Mouse (Mus musculus) gastrocnemius, postnatal 25 days (tissue): Measurements from ENCODE around the gene Ephb4. TPM values are rescaled to one million over a fixed set of nuclear protein-coding genes. Genes with fewer than 3 reads are reported as not detected.

Experiments used
- DNase-seq: peaks from one replicate; pipeline ENCODE4 v3.0.0; 2022
- total RNA-seq, 2 experiments: library from RNA; stranded (reverse); gene quantifications; 1 replicate in 1 of 2; 2 replicates in 1 of 2; pipeline ENCODE4 v1.2.3; 2021

Ephb4 gene
- total RNA-seq, 2 experiments from 2014 or later, result 13.4 to 15.8 TPM

DNA sequence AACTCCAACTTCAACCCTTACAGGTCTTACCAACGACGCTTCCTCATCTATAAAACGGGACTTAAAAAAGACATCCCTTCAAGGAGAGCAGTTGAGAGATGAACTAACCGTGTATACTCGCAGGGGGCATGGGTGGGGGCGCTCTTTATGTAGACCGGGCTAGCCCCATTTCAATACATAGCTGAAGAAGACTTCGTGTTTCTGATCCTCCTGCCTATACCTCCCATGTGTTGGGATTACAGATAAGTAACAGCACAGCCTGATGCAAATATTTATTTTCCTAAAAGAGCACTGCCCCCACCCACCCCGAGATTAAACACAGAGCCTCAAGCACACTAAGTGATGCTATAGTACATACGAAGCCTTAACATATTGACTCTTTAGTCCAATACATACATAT lies 15.6 kb upstream of the Ephb4 start:
- DNase-seq, result no peak

- no peak for DNase-seq
Measured at GRCm38 (mm10) chr5:137335066-137335465, 14.8 kb upstream of the Ephb4 start.

DNA sequence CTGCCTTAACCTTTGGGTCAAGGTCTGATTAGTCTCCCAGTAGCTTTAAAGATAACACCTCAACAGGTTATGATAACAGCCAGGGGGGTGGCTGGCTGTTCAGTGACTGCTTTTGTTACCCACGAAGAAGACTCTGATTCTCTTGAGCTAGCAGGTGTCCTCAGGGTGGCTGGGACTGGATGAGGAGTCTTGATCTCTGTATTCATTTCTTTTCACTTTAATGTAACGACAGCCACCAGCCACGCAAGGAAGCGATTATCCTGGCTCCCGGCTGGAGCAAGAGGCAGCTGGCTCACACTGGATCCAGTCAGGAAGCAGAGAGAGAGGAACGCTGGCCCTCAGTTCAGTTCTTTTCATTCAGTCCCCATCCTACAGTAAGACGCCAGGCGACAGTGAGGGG lies 12.7 kb upstream of the Ephb4 start:
- no peak for DNase-seq

- DNase-seq, result peak; percentile 92
Measured at GRCm38 (mm10) chr5:137338256-137338655, 11.7 kb upstream of the Ephb4 start.

- peak; percentile 66 for DNase-seq
Measured at GRCm38 (mm10) chr5:137338663-137339289, 11.1 kb upstream of the Ephb4 start.

DNA sequence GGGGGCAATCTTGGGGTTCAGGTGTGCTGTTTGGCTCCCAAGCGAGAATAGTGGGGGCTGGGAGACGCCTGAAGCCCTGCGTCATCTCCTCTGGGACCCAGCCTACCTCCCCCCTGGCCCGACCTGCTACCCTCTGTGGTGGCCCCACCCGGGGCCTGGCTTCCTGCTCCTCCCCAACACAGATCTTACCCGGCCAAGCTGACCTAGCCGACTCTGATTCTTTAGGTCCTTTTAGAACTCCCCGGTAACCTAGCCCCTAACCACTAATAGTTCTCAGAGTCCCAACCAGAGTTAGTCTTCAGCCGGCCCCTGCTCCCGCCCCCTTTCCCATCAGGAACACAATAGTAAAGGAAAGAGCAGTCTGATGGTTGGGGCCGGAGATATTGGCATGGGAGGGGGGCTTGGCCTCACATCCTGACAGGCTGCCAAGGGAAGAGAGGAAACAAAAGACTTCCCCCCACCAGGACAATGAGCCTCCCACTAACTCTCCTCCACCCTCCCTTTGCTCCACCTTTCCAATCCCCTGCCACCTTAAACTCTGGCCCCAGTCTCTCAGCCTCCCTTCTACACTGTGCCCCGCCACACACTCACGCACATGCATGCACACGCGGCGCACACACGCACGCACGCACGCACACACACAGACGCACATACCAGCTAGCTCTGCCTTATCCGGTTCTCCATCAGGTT lies 10.5 kb upstream of the Ephb4 start:
- DNase-seq, result peak; percentile 71

GRCm38 (mm10) chr5:137340222-137340621 lies 9.7 kb upstream of the Ephb4 start:
- DNase-seq, result no peak

- DNase-seq, result no peak
Measured at GRCm38 (mm10) chr5:137342407-137343012, 7.4 kb upstream of the Ephb4 start.

- DNase-seq, result no peak
Measured at GRCm38 (mm10) chr5:137343412-137343811, 6.5 kb upstream of the Ephb4 start.

- DNase-seq, result no peak
Measured at GRCm38 (mm10) chr5:137343869-137344268, 6.0 kb upstream of the Ephb4 start.

DNA sequence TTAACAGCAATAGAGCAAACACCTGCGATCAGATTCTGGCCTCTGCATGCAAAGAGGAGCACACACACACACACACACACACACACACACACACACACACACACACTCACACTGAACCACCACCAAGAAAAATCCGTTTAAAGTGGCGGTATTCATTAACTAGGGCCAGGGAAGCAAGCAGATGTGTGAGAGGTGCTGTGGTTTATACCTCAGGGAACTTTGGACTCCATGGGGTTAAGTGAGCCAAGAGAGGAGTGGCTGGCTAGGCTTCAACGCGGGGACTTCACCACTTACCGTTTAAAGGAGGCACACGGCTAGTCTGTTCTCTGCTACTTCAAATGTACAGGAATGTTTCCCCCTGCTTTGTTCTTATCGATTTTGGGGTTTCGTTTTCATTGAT lies 4.1 kb upstream of the Ephb4 start:
- DNase-seq, result no peak

GRCm38 (mm10) chr5:137346388-137346787 lies 3.5 kb upstream of the Ephb4 start:
- DNase-seq, result no peak

DNA sequence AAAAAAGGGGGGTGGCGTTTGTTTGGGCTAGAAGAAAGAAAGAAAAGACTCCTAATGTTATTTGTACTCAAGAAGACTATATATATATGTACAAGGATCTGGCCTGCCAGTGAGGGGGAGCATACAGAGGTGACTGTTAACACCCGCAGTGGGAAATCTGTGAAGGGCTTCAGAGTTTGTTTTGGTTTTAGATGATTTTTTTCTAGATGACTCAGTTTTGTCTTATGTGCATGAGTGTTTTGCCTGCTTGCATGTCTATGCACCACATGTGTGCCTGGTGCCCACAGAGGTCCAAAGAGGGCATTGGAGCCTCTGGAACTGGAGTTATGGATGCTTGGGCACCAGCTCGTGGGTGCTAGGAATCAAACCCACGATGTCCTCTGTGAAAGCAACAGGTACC lies 2.9 kb upstream of the Ephb4 start:
- no peak for DNase-seq

- no peak for DNase-seq
Measured at GRCm38 (mm10) chr5:137347856-137348255, 2.1 kb upstream of the Ephb4 start.

DNA sequence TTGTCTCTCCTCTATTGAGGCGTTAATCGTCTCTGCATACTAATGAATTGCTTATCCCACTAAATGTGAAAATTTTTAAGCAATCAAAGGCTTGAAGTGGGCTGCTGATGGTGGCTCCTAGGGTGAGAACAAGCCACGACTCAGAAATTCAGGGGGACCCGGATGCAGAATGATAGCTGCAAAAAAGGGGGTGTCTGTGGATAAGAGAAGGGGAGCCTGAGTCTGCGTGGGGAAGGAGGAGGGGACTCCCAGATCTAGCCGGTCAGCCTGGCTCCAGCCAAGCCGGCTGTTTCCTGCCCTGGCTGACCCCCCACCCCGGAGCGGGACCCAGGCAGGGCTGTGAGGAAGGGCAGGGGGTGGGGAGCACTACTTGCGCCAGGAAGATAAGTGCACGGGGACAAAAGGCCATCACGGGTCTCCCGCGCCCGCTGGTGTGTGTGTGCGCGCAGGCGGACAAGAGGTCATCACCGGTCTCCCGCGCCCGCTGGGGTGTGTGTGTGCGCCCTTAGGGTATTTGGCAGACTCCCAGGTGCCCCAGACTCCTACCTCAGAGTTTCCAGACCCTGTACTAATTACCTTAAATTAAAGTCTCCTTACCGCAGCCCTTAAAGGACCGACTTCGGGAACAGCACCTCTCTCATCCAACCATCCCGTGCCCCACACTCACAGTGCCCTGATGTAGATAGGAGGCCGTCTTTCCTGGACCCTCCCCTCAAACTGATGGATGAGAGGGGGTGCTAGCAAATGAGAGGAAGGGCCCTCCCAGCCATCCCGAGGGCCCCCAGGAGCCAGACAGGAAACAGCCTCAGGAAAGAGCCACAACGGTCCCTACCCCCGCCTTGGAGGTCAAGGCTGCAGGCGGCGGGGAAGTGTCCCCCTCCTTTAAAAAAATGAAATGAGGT lies 1.2 kb upstream of the Ephb4 start:
- DNase-seq, result peak; percentile 70

- no peak for DNase-seq
Measured at GRCm38 (mm10) chr5:137350205-137351057, 522 bp downstream of the Ephb4 start.

GRCm38 (mm10) chr5:137351058-137351380 lies 1.1 kb downstream of the Ephb4 start:
- no peak for DNase-seq

DNA sequence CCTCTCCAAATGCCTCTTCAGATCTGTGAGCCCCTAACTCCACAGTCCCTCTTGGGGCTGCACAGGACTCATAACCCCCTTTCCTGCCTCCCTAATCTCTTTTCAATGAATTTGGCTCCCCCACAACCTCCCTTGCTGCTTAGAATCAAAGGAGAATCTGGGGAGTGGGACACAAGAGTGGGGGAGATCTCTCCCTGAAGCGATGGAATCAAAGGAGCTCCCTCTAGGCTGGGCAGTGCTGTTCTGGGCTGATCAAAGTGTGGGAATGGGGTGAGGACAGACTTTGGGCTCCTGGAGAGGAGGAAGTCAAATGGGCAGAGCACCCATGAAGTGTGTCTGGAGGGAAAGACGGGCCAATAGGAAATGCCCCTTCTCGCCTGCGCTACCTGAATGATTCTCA lies 1.5 kb downstream of the Ephb4 start:
- no peak for DNase-seq

DNA sequence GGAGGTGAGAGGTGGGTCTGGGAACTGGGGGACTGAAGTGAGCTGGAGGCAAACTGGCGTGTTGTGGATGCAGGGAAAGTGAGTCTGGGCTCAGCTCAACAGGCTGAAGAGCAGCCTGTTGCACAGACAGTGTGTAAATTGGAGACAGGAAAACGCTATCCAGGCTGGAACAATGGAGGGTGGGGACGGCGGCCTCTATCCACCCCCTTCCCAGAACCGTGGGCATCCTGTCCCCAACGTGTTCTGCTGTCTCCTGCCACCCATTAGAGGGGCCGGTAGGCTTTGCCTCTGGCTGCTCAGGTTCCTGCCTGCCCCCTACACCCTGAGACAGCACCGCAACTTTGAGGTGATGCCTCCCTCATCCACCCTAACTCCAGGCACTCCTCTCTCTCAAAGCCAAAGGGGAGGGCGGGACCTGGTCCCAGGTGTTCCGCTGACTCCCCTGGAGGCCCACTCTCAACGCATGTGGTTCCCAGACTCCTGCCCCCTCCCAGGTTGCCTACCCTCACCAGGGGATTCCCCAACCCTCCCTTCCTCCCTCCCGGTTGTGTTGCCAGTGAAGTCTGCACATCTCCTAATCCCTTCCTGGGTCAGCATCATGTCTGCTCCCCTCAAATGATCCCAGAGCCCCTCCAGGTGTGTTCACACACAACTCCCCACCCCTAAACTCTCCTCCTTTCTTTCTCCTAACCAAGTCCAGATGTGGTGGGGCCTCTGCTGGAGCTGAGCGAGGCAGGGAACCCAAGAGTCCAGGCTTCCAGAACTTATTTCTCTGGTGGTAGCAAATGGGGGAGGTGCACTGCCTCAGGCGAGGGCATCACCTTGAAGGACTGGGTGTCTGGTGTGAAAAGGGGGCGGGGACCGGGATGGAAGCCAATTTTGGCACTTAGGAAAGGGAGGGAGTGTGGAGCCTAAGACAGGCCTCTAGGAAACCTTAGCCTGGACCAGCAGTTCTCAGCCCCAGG lies 2.4 kb downstream of the Ephb4 start:
- no peak for DNase-seq

DNA sequence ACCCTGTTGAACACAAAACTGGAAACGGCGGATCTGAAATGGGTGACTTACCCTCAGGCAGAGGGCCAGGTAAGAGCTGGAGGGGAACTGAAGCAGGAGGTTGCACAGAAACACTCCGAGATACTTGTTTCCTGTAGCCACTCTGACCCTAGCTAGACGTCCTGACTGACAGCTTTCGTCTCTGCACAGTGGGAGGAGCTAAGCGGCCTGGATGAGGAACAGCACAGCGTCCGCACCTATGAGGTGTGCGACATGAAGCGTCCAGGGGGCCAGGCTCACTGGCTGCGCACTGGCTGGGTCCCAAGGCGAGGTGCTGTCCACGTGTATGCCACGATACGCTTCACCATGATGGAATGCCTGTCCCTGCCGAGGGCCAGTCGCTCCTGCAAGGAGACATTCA lies 4.2 kb downstream of the Ephb4 start:
- DNase-seq, result no peak

DNA sequence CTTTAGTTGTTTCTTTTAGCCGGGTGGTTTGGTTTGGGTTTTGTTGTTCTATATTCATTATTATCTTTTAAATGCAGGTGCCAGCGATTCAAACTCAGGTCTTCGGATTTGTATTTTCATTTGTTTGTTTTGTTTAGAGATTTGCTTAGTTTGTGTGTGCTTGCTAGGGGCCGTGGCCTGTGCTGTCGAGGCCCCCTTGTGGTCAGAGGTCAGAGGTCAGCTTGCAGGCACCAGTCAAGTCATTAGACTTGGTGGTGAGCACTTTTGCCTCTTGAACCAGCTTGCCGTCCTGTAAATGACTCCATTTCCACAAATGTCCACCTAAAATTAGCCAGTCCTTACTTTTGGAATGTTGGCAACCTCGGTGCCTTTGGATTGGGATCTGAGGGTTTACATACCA lies 8.5 kb downstream of the Ephb4 start:
- no peak for DNase-seq
